Mouse (Mus musculus) Patski (cell line): ENCODE results near the gene Bbs12. TPM values are rescaled to one million over a fixed set of nuclear protein-coding genes. Genes with fewer than 3 reads are reported as not detected.

ENCODE experiments used
- ATAC-seq: fragments of 100-300 bp; one replicate; pipeline ENCODE4 v1.8.0; 2021
- CTCF ChIA-PET: fragments of 350-600 bp; sonication (Branson Sonifier 250); formaldehyde crosslinking; loops from one replicate; lab custom pipeline; 2022; ENCODE audit warnings: inconsistent platforms; lab: Charles Lee
- POLR2A ChIA-PET: fragments of 350-600 bp; sonication (Branson Sonifier 250); formaldehyde crosslinking; loops from one replicate; lab custom pipeline; 2022; ENCODE audit warnings: antibody characterized with exemption, inconsistent platforms; lab: Charles Lee
- DNase-seq: peaks from one replicate; pipeline ENCODE4 v3.0.0-alpha.2; 2011; ENCODE audit warnings: low read depth, low spot score
- H3K27me3 ChIP-seq: fragments of 371-371 bp; one replicate; pipeline ENCODE4 v1.5.1; 2021
- CTCF ChIP-seq: fragments of 100-300 bp; IDR thresholded peaks from one replicate; pipeline ENCODE4 v1.5.1; 2021
- in situ Hi-C: fragments of 300-500 bp; cut with MboI; formaldehyde crosslinking; loops from 3 replicates; pipeline ENCODE4 v1.11.1; 2018; ENCODE audit warnings: low pct_unique_long_range_greater_than_20kb, mixed read lengths
- polyA plus RNA-seq: library from polyadenylated mRNA; unstranded; gene quantifications from one replicate; pipeline ENCODE4 v1.2.3, GENCODE M21; 2021

Gene Bbs12
- polyA plus RNA-seq, 1 experiment from 2014 or later = 18.8 TPM

GRCm38 (mm10) chr3:37370407-37370806 lies 58.1 kb downstream of the Bbs12 start:
- ChIA-PET CTCF (interaction anchor here (0.9 to 2.3 kb wide), 5 partner anchors 13 to 37 kb away, joined by 3 to 7 read pairs (median 3); no protein-coding TSS in a partner anchor), POLR2A (interaction anchor here (1.5 kb wide), 1 partner anchor 15 kb away, joined by 4 read pairs; no protein-coding TSS in a partner anchor)
- H3K27me3 ChIP-seq = no peaks in the 10 kb centered on the region
- ATAC-seq (no peak), DNase-seq (no peak)
- TF ChIP-seq CTCF = no peak
- in situ Hi-C loops = no loop called here

Other genes starting within 250 kb of the Bbs12 start
- not detected for gene Adad1, start 249.0 kb upstream of the Bbs12 start, polyA plus RNA-seq
- gene Il2, start 186.6 kb upstream of the Bbs12 start, polyA plus RNA-seq = 0.05 TPM
- not detected for gene Il21, start 79.9 kb upstream of the Bbs12 start, polyA plus RNA-seq
- 27.9 TPM for gene Cetn4, start 154 bp downstream of the Bbs12 start, polyA plus RNA-seq
- gene Fgf2, start 35.8 kb downstream of the Bbs12 start, polyA plus RNA-seq = 1.3 TPM
- gene Spata5, start 107.3 kb downstream of the Bbs12 start, polyA plus RNA-seq = 43.3 TPM
- gene Nudt6, start 107.7 kb downstream of the Bbs12 start, polyA plus RNA-seq = 20.4 TPM